Mouse (Mus musculus) left cerebral cortex, postnatal 10 days (tissue): ENCODE measurements around the gene Acer3. TPM values are rescaled to one million over a fixed set of nuclear protein-coding genes. Genes with fewer than 3 reads are reported as not detected.
"Not testable (repeated sequence)": the region's sequence is repeated elsewhere in the genome, so short reads cannot be mapped to it uniquely, and the experiment has no call there.

Source experiments
- DNase-seq, 2 experiments: peaks; one replicate each; pipeline ENCODE4 v3.0.0; 2021 to 2022; ENCODE audit warnings: low spot score in 2 of 2, mixed read lengths in 1 of 2; ENCODE audit errors: extremely low spot score in 1 of 2
- intact Hi-C: fragments of 180-260 bp; cut with DNase I; formaldehyde crosslinking; loops from one replicate; pipeline ENCODE4 v1.15.1; 2025
- total RNA-seq, 2 experiments: library from RNA; stranded (reverse); gene quantifications; 2 replicates each; pipeline ENCODE4 v1.2.3; 2021

Gene Acer3
- total RNA-seq, 2 experiments from 2014 or later: 14.5 to 16.1 TPM

GRCm38 (mm10) chr7:98193515-98194025, 127.4 kb downstream of the Acer3 start:
- intact Hi-C loops: loop anchor here (5.0 kb wide), 1 partner anchor 36 kb away; no protein-coding TSS in a partner anchor
- DNase-seq: no peak

- DNase-seq: no peak
- intact Hi-C loops: loop anchor here (5.0 kb wide), 1 partner anchor 34 kb away; no protein-coding TSS in a partner anchor
Observed at GRCm38 (mm10) chr7:98191571-98192250, 129.3 kb downstream of the Acer3 start.

DNA sequence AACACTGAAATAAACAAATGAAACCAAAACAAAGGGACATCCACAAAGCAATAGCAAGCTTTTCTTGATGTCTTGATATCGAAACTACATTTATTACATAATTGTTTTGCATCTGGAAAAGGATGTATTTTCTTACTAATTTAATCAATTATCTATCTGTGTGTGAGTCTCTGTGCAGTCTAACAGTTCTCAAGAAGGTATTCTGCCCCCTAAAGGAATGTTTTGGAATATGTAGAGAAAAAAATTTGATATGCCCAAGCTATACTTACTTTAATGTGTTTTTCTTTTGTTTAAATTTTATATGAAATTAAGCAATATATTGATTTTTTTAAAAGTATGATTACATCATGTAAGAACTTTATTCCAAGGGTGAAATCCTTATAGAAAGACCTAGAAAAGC, 130.4 kb downstream of the Acer3 start:
- intact Hi-C loops: loop anchor here (5.0 kb wide), 1 partner anchor 33 kb away; no protein-coding TSS in a partner anchor
- no peak for DNase-seq

DNA sequence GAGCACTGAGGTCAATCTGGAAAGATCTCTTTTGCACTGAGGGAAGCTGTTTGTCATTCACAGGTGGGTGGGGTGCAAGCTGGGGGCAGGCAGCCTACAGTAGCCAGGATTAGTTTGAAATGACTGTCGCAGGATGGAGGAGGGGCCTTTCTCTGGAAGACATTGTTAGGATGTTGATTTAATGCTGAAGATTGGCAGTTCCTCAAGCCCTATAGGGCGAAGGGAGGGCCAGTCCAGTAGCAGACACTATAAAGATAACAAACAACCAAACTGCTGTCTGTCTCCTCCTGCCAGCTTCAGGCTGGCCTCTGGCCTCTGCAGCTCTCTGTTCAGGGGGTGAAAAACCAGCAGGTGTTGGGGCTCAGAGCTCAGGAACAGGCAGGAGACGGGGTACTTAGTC, 131.3 kb downstream of the Acer3 start:
- intact Hi-C loops: loop anchor here (5.0 kb wide), 1 partner anchor 32 kb away; no protein-coding TSS in a partner anchor
- no peak for DNase-seq

DNA sequence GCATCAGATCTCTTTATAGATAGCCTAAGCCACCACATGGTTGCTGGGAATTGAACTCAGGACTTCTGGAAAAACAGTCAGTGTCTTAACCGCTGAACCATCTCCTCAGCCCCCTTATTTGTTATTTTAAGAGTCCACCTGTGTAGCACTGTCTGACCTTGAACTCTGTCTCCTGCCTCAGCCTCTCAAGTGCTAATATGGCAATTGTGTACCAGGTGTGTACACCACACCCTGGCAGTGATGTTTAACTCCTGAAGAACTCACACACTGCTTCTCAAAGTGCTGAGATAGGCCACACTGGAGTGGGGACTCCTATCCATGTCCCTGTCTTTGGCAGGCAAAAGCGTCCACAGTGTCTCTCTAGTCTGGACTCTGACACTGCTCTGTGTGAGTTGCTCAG, 132.3 kb downstream of the Acer3 start:
- no peak for DNase-seq
- intact Hi-C loops: no loop called here

- no peak for DNase-seq
- intact Hi-C loops: no loop called here
Observed at GRCm38 (mm10) chr7:98188238-98188637, 132.8 kb downstream of the Acer3 start.

- intact Hi-C loops, DNase-seq: not testable (repeated sequence)
Observed at GRCm38 (mm10) chr7:98187332-98187731, 133.7 kb downstream of the Acer3 start.

GRCm38 (mm10) chr7:98186637-98187036, 134.4 kb downstream of the Acer3 start:
- intact Hi-C loops: no loop called here
- no peak for DNase-seq

- no peak for DNase-seq
- intact Hi-C loops: no loop called here
Observed at GRCm38 (mm10) chr7:98185326-98185725, 135.7 kb downstream of the Acer3 start.

DNA sequence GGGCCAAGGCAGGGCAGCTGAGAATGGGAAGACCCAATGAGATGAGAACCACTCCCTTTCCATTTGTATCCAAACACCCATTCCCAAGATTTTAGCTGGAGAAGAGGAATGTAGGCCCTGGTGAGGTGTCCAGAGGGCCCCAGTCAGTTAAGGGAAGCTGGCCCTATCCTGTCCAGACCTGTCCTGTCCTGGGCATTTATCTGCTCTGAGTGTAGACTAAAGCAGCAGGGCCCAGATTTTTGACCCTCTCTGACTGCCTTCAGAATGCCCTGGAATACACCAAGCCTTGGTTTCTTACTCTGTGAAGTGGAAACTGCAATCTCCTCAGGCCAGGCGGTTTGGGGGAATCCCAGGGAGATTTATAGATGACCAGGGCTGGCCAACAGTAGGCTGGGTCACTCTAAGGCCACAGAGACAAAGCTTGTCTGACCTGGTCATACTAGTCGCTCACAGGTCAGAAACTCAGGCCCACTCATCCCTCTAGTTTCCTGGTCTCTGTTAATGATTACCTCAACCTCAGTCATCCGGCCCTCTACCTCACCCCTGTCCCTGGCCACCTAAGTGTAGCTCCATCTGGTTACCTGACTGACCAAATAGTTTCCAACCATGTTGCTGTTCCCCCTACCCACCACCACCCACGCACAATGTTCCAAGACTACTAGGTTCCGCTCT, 142.3 kb downstream of the Acer3 start:
- no peak for DNase-seq
- intact Hi-C loops: no loop called here

DNA sequence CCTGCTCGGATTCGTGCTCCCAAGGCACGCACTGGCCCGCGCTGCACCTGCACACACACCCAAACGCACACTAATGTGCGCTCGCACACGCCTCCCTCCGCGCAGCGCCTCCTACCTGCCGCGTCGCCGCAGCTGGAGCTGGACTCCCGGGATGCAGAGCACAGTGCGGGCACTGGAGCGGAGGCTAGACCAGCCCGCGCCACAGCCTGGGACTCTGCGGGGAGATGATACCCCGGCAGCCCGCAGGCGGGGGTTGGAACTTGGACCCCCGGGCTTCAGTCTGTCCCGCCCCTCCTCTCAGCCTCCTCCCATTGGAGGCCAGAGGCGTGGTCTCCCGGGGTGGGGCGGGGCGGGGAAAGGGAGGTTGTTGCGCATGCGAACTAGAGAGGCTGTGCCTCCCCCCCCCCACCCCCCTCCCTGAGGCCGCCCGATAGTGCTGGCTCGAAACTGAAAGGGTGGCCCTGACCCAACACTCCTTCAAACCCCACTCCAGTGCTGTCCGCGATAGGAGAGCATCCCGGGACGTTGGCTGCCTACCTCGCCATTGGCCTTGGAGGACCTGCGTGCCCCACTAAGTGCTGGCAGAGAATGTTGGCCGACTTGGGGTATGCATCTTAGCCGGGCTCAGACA, 143.0 kb downstream of the Acer3 start, which contains the start of gene Capn5:
Gene Capn5, minus strand, starts transcription at position 346 of the 631 bp plus-strand sequence.
- peak; percentile 40 to 70 for DNase-seq
- intact Hi-C loops: no loop called here

DNA sequence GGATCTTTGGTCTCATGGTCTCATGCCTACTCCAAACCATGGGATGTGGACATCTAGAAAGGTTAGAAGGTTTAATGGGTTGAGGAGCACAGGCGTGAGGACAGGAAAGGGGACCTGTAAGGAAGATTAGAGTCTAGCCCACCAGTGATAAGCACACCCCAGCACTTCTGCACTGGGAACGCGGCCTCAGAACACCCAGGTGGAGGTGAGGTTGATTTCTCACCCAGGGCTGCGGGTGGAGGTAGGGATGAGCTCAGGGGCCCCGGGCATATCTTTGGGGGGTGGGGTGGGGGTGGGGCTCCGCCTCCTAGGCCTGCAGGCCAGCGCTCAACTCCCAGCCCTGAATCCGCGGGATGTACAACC, 143.5 kb downstream of the Acer3 start:
- intact Hi-C loops: no loop called here
- no peak for DNase-seq

DNA sequence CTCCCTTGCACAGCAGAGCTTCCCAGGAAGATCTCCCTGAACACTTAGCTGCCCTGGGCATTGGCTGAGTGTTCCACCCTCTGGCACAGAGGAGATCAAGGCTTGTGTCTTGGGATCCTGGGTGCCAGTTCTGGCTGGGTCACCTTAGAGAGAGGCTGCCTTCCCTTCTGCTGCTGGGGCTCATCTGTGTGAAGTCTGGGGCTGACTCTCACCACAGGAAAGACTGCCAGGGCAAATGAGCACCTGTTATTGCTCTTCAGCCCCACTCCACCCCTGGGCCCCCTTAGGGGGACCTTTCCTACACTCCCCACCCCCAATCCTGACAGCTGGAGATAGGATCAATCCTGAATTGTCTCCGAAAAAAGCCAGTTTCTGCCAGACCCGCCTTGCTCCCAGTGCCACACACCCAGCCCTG, 143.9 kb downstream of the Acer3 start:
- DNase-seq: no peak

DNA sequence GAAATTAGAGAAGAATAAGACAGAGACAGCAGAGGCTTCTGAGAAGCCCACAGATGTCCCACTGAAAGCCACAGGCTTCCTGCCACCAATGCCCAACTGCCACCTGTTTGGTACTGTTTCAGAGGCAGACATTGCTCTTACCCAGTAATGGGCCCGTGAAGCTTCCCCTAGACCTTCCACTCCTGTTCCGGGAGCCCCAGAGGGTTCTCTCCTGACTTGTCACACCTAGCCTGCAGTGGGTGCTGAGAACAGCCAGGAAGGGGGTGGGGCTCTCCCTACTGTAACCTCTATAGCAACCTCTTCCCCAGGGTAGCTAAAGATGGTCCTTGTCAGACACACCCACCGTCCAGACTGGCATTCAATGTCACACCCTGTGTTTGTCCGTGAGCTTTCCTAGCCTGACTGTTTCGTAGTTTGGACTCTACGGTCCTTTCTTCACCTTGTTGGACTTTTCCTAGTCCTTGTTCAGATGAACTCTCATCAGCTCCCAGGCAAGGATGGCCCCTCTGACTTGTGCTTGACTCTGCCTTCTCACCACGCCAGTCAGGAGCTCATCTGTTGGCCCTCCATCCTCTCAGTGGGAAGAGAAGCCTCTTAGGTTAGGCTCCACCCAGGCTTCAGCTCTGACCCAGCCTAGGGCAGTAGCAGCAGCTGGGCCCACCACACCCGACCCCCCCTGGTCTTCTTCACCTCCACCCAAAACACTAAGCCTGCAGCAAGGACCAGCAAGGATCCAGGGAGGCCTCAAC, 144.5 kb downstream of the Acer3 start:
- intact Hi-C loops: no loop called here
- DNase-seq: no peak

More for the DNA sequence above, 143.9 kb downstream of the Acer3 start:
- intact Hi-C loops: no loop called here

- no peak for DNase-seq
- intact Hi-C loops: no loop called here
Observed at GRCm38 (mm10) chr7:98174883-98175755, 145.9 kb downstream of the Acer3 start.

DNA sequence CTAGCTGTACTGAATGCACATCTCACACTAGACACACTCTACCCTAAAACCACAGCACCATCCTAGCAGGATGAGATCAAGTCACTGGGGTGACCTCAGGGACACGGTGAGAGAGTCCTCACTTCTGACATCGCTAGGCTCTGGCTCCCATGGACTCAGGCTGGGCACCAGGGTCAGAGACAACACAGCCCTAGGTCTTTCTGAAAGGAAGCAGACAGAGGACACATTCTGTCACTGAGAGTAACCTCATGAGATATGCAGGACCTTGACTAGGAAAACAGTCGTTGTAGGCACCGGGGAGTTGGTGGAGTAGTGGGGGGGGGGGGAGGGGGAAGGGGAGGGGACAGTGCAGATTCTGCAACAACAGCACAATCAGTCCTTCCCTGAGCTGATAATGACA, 147.6 kb downstream of the Acer3 start:
- intact Hi-C loops: no loop called here
- no peak for DNase-seq

- intact Hi-C loops: no loop called here
Observed at GRCm38 (mm10) chr7:98172661-98173060, 148.3 kb downstream of the Acer3 start.

More at GRCm38 (mm10) chr7:98172661-98173060, 148.3 kb downstream of the Acer3 start:
- DNase-seq: no peak
